Mouse (Mus musculus) hindbrain, postnatal 0 days (tissue): Measurements from ENCODE around the gene Slc12a7. TPM values are rescaled to one million over a fixed set of nuclear protein-coding genes. Genes with fewer than 3 reads are reported as not detected.

ENCODE experiments used
- ATAC-seq: fragments of 200-750 bp; cut with Nextera tagmentation; 2 replicates; pipeline ENCODE4 v1.8.0; 2017; ENCODE audit warnings: mild to moderate bottlenecking, moderate TSS enrichment, moderate library complexity
- DNase-seq: peaks from one replicate; pipeline ENCODE4 v3.0.0-alpha.2; 2015; ENCODE audit warnings: low spot score
- H3K27ac ChIP-seq: fragments of 300-500 bp; sonication (generic); 2 replicates; pipeline ENCODE4 v1.5.1; 2014; ENCODE audit warnings: mild to moderate bottlenecking
- H3K27me3 ChIP-seq: fragments of 300-500 bp; sonication (generic); 2 replicates; pipeline ENCODE4 v1.6.1; 2014; ENCODE audit warnings: low read length, mixed read lengths; ENCODE audit not compliant: insufficient read depth
- H3K36me3 ChIP-seq: fragments of 300-500 bp; sonication (generic); 2 replicates; pipeline ENCODE4 v1.6.1; 2014; ENCODE audit warnings: low read length, mixed read lengths; ENCODE audit not compliant: insufficient read depth
- H3K4me1 ChIP-seq: fragments of 300-500 bp; sonication (generic); 2 replicates; pipeline ENCODE4 v1.6.1; 2014; ENCODE audit warnings: antibody characterized with exemption, low read length, mixed read lengths; ENCODE audit not compliant: insufficient read depth
- H3K4me2 ChIP-seq: fragments of 300-500 bp; sonication (generic); 2 replicates; pipeline ENCODE4 v1.6.1; 2014; ENCODE audit warnings: low read depth, mild to moderate bottlenecking, low read length, moderate library complexity, mixed read lengths
- H3K4me3 ChIP-seq: fragments of 300-500 bp; sonication (generic); 2 replicates; pipeline ENCODE4 v1.5.1; 2014; ENCODE audit warnings: low read length
- H3K9ac ChIP-seq: fragments of 300-500 bp; sonication (generic); replicated peaks from 2 replicates; pipeline ENCODE4 v1.6.1; 2014; ENCODE audit warnings: mild to moderate bottlenecking, low read length, moderate library complexity, mixed read lengths
- H3K9me3 ChIP-seq: fragments of 300-500 bp; sonication (generic); 2 replicates; pipeline ENCODE4 v1.6.1; 2016; ENCODE audit warnings: low read length, mixed read lengths
- CTCF ChIP-seq: IDR thresholded peaks from 2 replicates; pipeline ENCODE4 v1.5.1; 2016; ENCODE audit warnings: antibody characterized with exemption, control low read depth, low read depth
- WGBS: fragments of 180-500 bp; shearing (Covaris S2); extraction: QIAGEN DNeasy Blood & Tissue Kit; methylation state at CpG from one replicate; pipeline ENCODE4 v1.1.7; 2014; 5-methylcytosine and 5-hydroxymethylcytosine counted together
- polyA plus RNA-seq: library from polyadenylated mRNA; unstranded; fragments of >200 nt; fragmentation: Nextera tagmentation; extraction: Ambion mirVana; gene quantifications from 2 replicates; pipeline ENCODE4 v1.2.1, GENCODE M21; 2015
- total RNA-seq: library from RNA; depleted of rRNA; stranded (reverse); fragments of >200 nt; gene quantifications from 2 replicates; pipeline ENCODE4 v1.2.3, GENCODE M21; 2014; rRNA removed

Gene Slc12a7
- total and polyA plus RNA-seq, 2 experiments from 2014 or later: 4.3 to 11.0 TPM

DNA sequence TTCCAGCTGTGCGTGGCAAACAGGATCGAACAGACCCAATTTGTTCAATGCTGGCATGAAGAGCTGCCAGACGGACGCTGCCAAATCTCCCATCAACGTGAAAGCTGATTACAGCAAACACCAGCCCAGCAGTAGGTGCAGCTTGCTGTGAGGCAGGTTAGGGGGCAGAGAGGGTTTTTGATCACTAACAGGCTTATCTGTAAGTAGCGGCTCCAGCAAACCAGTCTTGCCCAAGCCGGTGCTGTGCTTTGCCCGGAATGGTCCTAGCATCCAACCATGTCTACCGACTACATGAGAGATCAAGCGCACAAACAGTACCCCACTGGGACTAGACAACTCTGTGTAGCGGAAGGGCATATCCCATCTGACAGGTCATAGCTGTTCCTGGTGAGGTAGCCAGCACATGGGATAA is 106.2 kb downstream of the Slc12a7 start:
- no peak for TF ChIP-seq CTCF
- Histone ChIP-seq H3K4me1 (peaks cover 16% of the 10 kb centered on the region), H3K4me2 (no peak overlapping the region), H3K27ac (no peak overlapping the region), H3K36me3 (no peaks in the 10 kb centered on the region), H3K9ac (no peak overlapping the region), H3K4me3 (no peak overlapping the region), H3K9me3 (no peaks in the 10 kb centered on the region), H3K27me3 (no peaks in the 10 kb centered on the region)
- ATAC-seq (peak; percentile 55), DNase-seq (peak; percentile 69)
- WGBS: 51% methylated on average over 11 of the region's 11 CpGs

DNA sequence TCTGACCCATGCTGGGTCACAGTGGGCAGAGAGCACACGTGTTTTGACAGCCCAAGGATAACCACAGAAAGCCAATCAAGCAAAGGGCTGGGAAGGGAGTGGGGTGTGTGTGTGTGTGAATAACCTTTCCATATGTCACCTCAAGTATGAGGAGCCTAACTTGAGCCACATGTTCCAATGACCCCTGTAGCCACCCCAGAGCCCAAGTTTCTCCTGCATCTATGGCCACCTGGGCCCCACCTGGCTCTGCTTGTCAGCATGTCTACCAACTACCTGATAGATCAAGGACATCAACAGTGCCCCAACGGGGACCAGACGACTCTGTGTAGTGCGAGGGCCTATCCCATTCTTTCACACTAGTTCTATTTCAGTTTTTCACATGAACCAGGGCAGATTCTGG is 106.8 kb downstream of the Slc12a7 start:
- Histone ChIP-seq H3K27me3 (no peaks in the 10 kb centered on the region), H3K4me3 (no peak overlapping the region), H3K9ac (no peak overlapping the region), H3K9me3 (no peaks in the 10 kb centered on the region), H3K36me3 (no peaks in the 10 kb centered on the region), H3K4me1 (peaks cover 16% of the 10 kb centered on the region), H3K4me2 (no peak overlapping the region), H3K27ac (no peak overlapping the region)
- WGBS: 75% methylated on average over 4 of the region's 4 CpGs
- DNase-seq: no peak
- no peak for TF ChIP-seq CTCF
- 0 out of 2 replicates have a peak, but pooled peaks have one; percentile 6 for ATAC-seq

DNA sequence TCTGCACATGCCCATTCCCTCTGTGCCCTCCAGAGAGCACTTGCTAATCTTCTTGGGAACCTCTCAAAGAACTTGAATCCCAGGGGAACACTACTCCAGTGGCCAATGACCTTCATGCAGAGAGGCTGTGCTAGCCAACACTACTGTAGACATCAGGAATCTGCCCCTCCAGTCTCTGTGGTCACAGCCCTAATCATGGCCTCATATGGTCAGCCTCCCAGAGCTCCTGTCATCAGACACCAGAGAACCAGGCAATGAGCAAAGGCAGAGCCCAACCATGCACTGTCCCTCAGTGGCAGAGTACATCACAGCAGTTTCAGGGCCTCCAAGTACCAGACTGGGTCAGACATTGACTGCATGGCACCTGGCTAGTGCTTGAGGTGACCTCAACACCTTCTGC is 109.8 kb downstream of the Slc12a7 start:
- H3K36me3 ChIP-seq: no peaks in the 10 kb centered on the region
- H3K27ac ChIP-seq: no peak overlapping the region
- TF ChIP-seq CTCF: no peak
- DNase-seq (no peak), ATAC-seq (no peak)
- H3K4me3 ChIP-seq: no peak overlapping the region
- no peaks in the 10 kb centered on the region for H3K9me3 ChIP-seq
- no peaks in the 10 kb centered on the region for H3K27me3 ChIP-seq
- H3K4me1 ChIP-seq: peaks cover 3% of the 10 kb centered on the region; the same call in 1 of the 2 replicates
- H3K4me2 ChIP-seq: no peak overlapping the region
- no peak overlapping the region for H3K9ac ChIP-seq

DNA sequence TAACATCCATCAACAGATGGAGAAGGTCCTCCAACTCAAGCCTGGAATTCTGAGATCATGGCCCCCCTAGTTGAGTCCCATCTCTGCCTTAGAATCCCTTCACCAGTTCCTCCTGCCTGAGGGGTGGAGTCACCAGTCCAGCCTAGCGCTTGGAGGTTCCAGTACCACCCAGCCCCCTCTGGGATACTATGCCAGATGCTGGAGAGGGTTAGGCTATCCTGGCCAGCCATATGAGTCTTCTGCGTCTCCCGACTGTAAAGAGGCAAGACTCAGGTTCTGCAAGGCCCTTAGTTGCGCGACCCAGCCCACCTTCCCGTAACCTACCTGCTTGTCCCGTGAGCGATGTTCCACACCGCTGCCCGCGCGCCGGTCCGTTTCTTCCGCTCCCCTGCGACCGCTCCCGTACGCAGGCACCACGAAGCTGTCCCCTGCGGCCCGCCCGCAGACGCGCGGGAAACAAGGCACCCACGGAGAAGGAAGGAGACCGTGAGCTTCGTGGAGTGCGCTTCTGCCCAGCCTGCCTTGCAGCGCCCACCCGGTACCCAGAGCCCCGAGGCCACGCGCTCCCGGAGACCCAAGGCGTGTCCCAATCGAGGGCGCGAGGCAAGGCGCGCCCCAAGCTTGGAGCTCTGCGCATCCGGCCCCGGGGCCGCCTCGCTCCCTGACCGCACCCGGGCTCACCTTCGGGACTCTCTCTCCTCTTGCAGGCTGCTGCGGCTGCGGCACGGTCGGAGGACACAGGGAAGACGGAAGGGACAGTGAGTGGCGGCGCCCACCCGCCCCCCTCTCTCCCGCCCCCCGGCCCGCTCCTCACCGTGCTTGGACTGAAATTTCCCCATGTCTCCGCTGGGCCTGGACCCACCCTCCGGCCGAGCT is 113.9 kb downstream of the Slc12a7 start:
- TF ChIP-seq CTCF: no peak
- Histone ChIP-seq H3K36me3 (no peaks in the 10 kb centered on the region), H3K4me3 (peak overlapping the region; percentile 55), H3K27me3 (0 out of 2 replicates have a peak, but pooled peaks cover 4% of the 10 kb centered on the region), H3K27ac (no peak overlapping the region), H3K4me1 (no peaks in the 10 kb centered on the region; the same call in 1 of the 2 replicates), H3K4me2 (peak overlapping the region; percentile 87), H3K9ac (peak overlapping the region; percentile 56), H3K9me3 (no peaks in the 10 kb centered on the region)
- under 1% methylated on average over 59 of the region's 65 CpGs for WGBS
- DNase-seq (peak; percentile 26), ATAC-seq (peak; percentile 77)

DNA sequence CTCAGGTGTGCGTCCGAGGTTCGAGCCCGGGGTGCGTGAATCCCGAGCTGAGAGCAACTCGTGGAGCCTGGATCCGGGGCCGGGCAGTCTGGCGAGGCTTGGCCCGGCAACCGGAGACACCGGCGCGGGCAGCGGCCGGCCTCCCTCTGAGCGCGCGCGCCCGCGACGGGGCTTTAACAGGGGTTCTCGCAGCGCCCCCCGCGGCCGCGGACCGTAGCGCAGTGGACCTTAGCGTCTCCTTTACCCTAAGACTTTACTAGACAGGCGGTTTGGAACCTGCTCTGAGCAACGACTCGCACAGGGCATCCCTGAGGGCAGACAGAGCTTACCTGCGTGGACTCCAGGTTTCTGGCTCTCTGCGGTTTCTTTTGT is 114.6 kb downstream of the Slc12a7 start, which contains the start of gene Nkd2:
Nkd2 (minus strand) TSS at position 167 of the 372 bp plus-strand sequence.
- H3K4me3 ChIP-seq: peak within 1 kb of the TSS; percentile 55
- H3K9ac ChIP-seq: peak within 1 kb of the TSS; percentile 56
- no peaks in the 10 kb centered on the region for H3K9me3 ChIP-seq
- ATAC-seq (peak; percentile 85), DNase-seq (peak; percentile 91)
- WGBS: under 1% methylated on average over 33 of the region's 38 CpGs
- peak within 1 kb of the TSS; percentile 87 for H3K4me2 ChIP-seq
- no peaks in the 10 kb centered on the region for H3K36me3 ChIP-seq
- H3K27ac ChIP-seq: no peak within 1 kb of the TSS
- 0 out of 2 replicates have a peak, but pooled peaks cover 4% of the 10 kb centered on the region for H3K27me3 ChIP-seq
- peak; percentile 68 for TF ChIP-seq CTCF
- no peaks in the 10 kb centered on the region; the same call in 1 of the 2 replicates for H3K4me1 ChIP-seq

Other genes with a start within 250 kb of the Slc12a7 start
- gene Slc6a3, start 196.3 kb upstream of the Slc12a7 start, total RNA-seq: 5.7 and 8.5 TPM in 2 replicates
- 0.51 and 0.79 TPM in 2 replicates for gene Slc6a3, start 196.3 kb upstream of the Slc12a7 start, polyA plus RNA-seq
- 130 and 150 TPM in 2 replicates for gene Clptm1l, start 129.1 kb upstream of the Slc12a7 start, total RNA-seq
- gene Clptm1l, start 129.1 kb upstream of the Slc12a7 start, polyA plus RNA-seq: 127 and 131 TPM in 2 replicates
- gene Tert, start 106.2 kb upstream of the Slc12a7 start, total RNA-seq: 5.6 and 8.0 TPM in 2 replicates
- gene Tert, start 106.2 kb upstream of the Slc12a7 start, polyA plus RNA-seq: 2.6 and 2.7 TPM in 2 replicates
- not detected in 2 replicates for gene Slc6a18, start 55.1 kb upstream of the Slc12a7 start, total RNA-seq
- not detected in 2 replicates for gene Slc6a18, start 55.1 kb upstream of the Slc12a7 start, polyA plus RNA-seq
- 0.05 and 0.14 TPM in 2 replicates for gene Slc6a19, start 28.2 kb upstream of the Slc12a7 start, total RNA-seq
- gene Slc6a19, start 28.2 kb upstream of the Slc12a7 start, polyA plus RNA-seq: 0.34 and 0.51 TPM in 2 replicates
- 18.3 and 24.2 TPM in 2 replicates for gene Nkd2, start 114.5 kb downstream of the Slc12a7 start, total RNA-seq
- 10.3 and 12.6 TPM in 2 replicates for gene Nkd2, start 114.5 kb downstream of the Slc12a7 start, polyA plus RNA-seq
- gene Trip13, start 204.7 kb downstream of the Slc12a7 start, total RNA-seq: 1.9 and 2.6 TPM in 2 replicates
- 10.5 and 11.8 TPM in 2 replicates for gene Trip13, start 204.7 kb downstream of the Slc12a7 start, polyA plus RNA-seq
- 68.2 and 71.7 TPM in 2 replicates for gene Brd9, start 204.7 kb downstream of the Slc12a7 start, total RNA-seq
- gene Brd9, start 204.7 kb downstream of the Slc12a7 start, polyA plus RNA-seq: 72.4 and 73.2 TPM in 2 replicates
- not detected in 2 replicates for gene Zdhhc11, start 230.8 kb downstream of the Slc12a7 start, total RNA-seq
- gene Zdhhc11, start 230.8 kb downstream of the Slc12a7 start, polyA plus RNA-seq: not detected in 2 replicates